Mouse (Mus musculus): ENCODE results near the gene Rad17. TPM values are rescaled to one million over a fixed set of nuclear protein-coding genes. Genes with fewer than 3 reads are reported as not detected.

The Rad17 gene
- 11.4 and 12.5 TPM in 2 replicates for polyA plus RNA-seq (2015; fragmentation: Nextera tagmentation; extraction: Ambion mirVana)

DNA sequence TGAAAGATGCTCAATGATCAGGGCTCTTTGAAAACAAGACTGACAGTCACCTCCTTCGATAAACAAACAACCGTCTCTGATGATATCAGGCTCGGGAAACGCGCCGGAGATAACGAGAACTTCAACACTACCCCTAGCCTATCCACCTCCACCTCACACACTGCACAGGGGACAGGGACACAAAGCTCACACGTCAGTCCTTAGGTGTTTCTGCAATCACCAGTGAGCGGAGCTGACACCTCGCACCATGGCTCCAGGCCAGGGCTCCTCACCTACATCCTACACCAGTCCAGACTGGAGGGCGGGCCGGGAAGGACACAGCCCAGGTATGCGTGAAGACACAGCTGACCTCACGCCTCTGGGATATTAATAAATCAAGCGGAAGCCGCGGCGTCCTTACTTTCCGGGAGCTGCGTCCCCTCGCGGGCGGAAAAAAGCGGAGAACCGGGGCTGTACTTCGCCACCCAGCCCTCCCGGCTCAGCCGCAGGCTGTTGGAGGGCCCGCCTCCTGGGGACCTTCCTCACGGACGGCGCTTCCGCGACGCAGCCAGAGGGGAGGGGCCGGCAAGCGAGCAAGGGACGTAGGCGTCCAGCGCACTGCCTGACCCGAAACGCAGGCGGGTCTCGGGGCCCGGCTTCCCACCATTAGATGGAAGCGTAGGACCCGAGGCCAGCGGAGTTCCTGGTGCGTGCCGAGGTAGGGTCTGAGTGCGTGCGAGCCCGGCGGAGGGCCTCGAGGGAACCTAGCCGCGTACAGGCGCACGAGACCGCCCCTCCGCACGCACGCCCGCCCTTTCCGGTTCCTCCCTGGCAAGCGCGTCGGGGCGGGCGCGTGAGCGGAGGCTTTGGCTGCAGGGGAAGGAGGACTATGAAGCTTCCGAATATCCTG, at the start of gene Rad17, which contains the start of gene Ak6:
Rad17 (minus strand) TSS at position 502 of the 889 bp plus-strand sequence.
Ak6 (plus strand) TSS at position 430 of the 889 bp plus-strand sequence.
- Histone ChIP-seq H3K9me3 (replicated peaks; ENCODE audit: control insufficient read depth, low read length) (no peaks in the 10 kb centered on the region), H3K36me3 (ENCODE audit: control insufficient read depth, insufficient read depth) (peaks cover 7% of the 10 kb centered on the region; the same call in 1 of the 2 replicates), H3K27me3 (ENCODE audit: control insufficient read depth, insufficient read depth, low read depth, low read length) (no peaks in the 10 kb centered on the region), H3K4me1 (ENCODE audit: control insufficient read depth, low read depth, low read length) (peaks cover 7% of the 10 kb centered on the region), H3K9ac (ENCODE audit: low read depth, low read length) (peak within 1 kb of the TSS; percentile 83), H3K27ac (ENCODE audit: low read length) (peak within 1 kb of the TSS; percentile 94), H3K4me3 (ENCODE audit: low read depth, low read length) (peak within 1 kb of the TSS; percentile 99), H3K4me2 (ENCODE audit: low read depth, low read length) (peak within 1 kb of the TSS; percentile 89)
- peak; percentile 97 for ATAC-seq (ENCODE audit: low read depth)
- WGBS (ENCODE audit: insufficient replicate concordance), result under 1% methylated on average over 71 of the region's 73 CpGs

DNA sequence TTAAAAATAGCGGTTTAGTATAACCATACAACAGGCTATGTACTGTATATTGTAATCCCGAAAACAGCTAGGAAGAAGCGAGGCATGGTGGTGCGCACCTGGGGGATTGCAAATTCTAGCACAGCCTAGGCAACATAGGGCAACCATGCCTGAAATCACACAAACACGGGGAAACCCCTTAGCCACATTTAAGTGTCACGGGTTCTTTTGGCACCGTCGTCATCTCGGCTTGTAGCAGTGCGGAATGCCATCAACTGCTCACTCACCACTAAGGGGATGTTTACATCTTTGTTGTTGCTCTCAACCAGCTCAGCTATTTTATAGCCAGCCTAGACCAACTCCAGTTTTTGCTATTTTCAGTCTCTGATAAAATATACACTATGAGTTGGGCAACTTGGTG, 48.0 kb upstream of the Rad17 start:
- WGBS (ENCODE audit: insufficient replicate concordance), result 87% methylated on average over 10 of the region's 10 CpGs
- no peaks in the 10 kb centered on the region for H3K27me3 ChIP-seq (ENCODE audit: control insufficient read depth, insufficient read depth, low read depth, low read length)
- no peaks in the 10 kb centered on the region for H3K9me3 ChIP-seq (replicated peaks; ENCODE audit: control insufficient read depth, low read length)
- H3K4me1 ChIP-seq (ENCODE audit: control insufficient read depth, low read depth, low read length), result no peaks in the 10 kb centered on the region
- H3K4me2 ChIP-seq (ENCODE audit: low read depth, low read length), result no peak overlapping the region
- H3K36me3 ChIP-seq (ENCODE audit: control insufficient read depth, insufficient read depth), result peaks cover 18% of the 10 kb centered on the region
- no peak overlapping the region for H3K9ac ChIP-seq (ENCODE audit: low read depth, low read length)
- no peak for ATAC-seq (ENCODE audit: low read depth)
- no peak overlapping the region for H3K27ac ChIP-seq (ENCODE audit: low read length)
- H3K4me3 ChIP-seq (ENCODE audit: low read depth, low read length), result no peak overlapping the region

DNA sequence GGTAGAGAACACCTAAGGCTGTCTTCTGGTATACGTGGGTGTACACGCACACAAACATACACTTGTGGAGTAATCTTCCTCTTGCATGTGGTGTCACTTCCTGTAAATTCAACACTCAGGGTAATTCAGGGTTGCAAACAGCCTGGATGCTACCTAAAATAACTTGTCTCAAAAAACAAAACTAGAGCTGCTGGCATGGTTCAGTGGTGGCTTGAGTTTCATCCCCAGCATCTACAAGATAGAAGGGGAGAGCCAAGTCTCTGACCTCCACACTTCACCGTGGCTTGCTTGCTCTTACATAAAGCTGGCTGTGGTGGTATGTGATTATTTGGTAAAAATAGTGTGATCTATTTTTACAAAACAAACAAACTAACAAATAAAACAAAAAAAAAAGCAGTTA, 46.7 kb upstream of the Rad17 start:
- H3K9ac ChIP-seq (ENCODE audit: low read depth, low read length), result no peak overlapping the region
- no peaks in the 10 kb centered on the region for H3K27me3 ChIP-seq (ENCODE audit: control insufficient read depth, insufficient read depth, low read depth, low read length)
- no peaks in the 10 kb centered on the region for H3K9me3 ChIP-seq (replicated peaks; ENCODE audit: control insufficient read depth, low read length)
- H3K27ac ChIP-seq (ENCODE audit: low read length), result no peak overlapping the region
- H3K4me2 ChIP-seq (ENCODE audit: low read depth, low read length), result no peak overlapping the region
- H3K36me3 ChIP-seq (ENCODE audit: control insufficient read depth, insufficient read depth), result peaks cover 7% of the 10 kb centered on the region; the same call in 1 of the 2 replicates
- no peak overlapping the region for H3K4me3 ChIP-seq (ENCODE audit: low read depth, low read length)
- no peak for ATAC-seq (ENCODE audit: low read depth)
- H3K4me1 ChIP-seq (ENCODE audit: control insufficient read depth, low read depth, low read length), result no peaks in the 10 kb centered on the region
- 68% methylated on average over 3 of the region's 3 CpGs for WGBS (ENCODE audit: insufficient replicate concordance)

DNA sequence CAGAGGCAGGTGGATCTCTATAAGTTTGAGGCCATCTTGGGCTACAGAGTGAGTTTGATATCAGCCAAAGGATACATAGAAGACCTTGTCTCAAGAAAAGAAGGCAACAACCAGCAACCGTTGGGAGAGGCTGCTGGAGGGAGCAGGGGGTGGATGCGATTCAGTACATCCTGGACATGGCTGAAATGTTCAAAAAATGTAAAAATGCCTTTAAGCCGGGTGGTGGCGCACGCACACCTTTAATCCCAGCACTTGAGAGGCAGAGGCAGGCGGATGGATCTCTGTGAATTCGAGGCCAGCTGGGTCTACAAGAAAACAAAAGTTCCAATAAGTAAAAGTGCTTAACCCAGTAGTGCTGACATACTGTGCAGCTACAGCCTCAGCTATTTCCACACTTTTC, 36.7 kb upstream of the Rad17 start:
- H3K4me1 ChIP-seq (ENCODE audit: control insufficient read depth, low read depth, low read length), result no peaks in the 10 kb centered on the region
- H3K4me3 ChIP-seq (ENCODE audit: low read depth, low read length), result no peak overlapping the region
- no peak for ATAC-seq (ENCODE audit: low read depth)
- H3K27me3 ChIP-seq (ENCODE audit: control insufficient read depth, insufficient read depth, low read depth, low read length), result no peaks in the 10 kb centered on the region
- 59% methylated on average over 7 of the region's 7 CpGs for WGBS (ENCODE audit: insufficient replicate concordance)
- H3K9ac ChIP-seq (ENCODE audit: low read depth, low read length), result no peak overlapping the region
- H3K27ac ChIP-seq (ENCODE audit: low read length), result no peak overlapping the region
- H3K4me2 ChIP-seq (ENCODE audit: low read depth, low read length), result no peak overlapping the region
- H3K9me3 ChIP-seq (replicated peaks; ENCODE audit: control insufficient read depth, low read length), result no peaks in the 10 kb centered on the region
- H3K36me3 ChIP-seq (ENCODE audit: control insufficient read depth, insufficient read depth), result no peaks in the 10 kb centered on the region

DNA sequence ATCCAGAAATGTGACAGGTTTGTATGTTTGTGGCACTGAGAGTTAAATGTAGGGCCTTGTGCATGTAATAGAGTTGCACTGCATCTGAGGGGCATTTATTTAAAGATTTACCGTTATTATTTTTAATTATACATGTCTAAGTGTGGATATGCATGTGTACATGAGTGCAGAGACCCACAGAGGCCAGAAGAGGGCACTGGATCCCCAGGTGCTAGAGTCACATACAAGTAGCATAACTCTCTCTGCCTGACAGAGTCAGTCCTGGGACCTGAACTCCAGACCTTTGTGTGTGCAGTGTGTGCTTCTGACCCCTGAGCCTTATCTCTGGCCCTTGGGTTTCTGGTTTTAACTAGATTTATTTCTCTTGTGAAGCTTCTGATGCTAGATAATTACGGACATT, 33.5 kb upstream of the Rad17 start:
- Histone ChIP-seq H3K27me3 (ENCODE audit: control insufficient read depth, insufficient read depth, low read depth, low read length) (no peaks in the 10 kb centered on the region), H3K4me2 (ENCODE audit: low read depth, low read length) (no peak overlapping the region), H3K9me3 (replicated peaks; ENCODE audit: control insufficient read depth, low read length) (no peaks in the 10 kb centered on the region), H3K9ac (ENCODE audit: low read depth, low read length) (no peak overlapping the region), H3K4me3 (ENCODE audit: low read depth, low read length) (no peak overlapping the region), H3K27ac (ENCODE audit: low read length) (no peak overlapping the region), H3K4me1 (ENCODE audit: control insufficient read depth, low read depth, low read length) (no peaks in the 10 kb centered on the region), H3K36me3 (ENCODE audit: control insufficient read depth, insufficient read depth) (no peaks in the 10 kb centered on the region)
- 54% methylated on average over 2 of the region's 2 CpGs for WGBS (ENCODE audit: insufficient replicate concordance)
- ATAC-seq (ENCODE audit: low read depth), result no peak

DNA sequence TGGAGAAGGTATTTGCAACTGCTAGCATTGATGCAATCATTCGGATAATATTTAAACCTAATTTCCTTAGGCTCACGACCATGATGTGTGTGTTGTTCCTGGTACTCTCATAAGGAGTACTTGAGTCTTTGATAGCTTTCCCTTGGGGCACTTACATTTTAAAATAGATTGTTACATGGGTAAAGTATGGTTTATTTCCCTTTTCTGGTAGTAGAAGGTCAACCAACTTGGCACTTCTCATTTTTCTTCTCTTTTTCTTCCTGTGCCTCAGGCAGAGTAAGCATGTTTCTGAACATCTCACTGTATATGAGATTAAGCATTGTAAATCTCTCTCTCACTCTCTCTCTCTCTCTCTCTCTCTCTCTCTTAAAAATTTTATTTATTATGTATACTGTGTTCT, 32.0 kb upstream of the Rad17 start:
- no peak overlapping the region for H3K4me2 ChIP-seq (ENCODE audit: low read depth, low read length)
- 42% methylated on average over 2 of the region's 2 CpGs for WGBS (ENCODE audit: insufficient replicate concordance)
- H3K36me3 ChIP-seq (ENCODE audit: control insufficient read depth, insufficient read depth), result no peaks in the 10 kb centered on the region
- H3K4me3 ChIP-seq (ENCODE audit: low read depth, low read length), result no peak overlapping the region
- H3K9me3 ChIP-seq (replicated peaks; ENCODE audit: control insufficient read depth, low read length), result no peaks in the 10 kb centered on the region
- H3K27ac ChIP-seq (ENCODE audit: low read length), result no peak overlapping the region
- no peak overlapping the region for H3K9ac ChIP-seq (ENCODE audit: low read depth, low read length)
- no peaks in the 10 kb centered on the region for H3K4me1 ChIP-seq (ENCODE audit: control insufficient read depth, low read depth, low read length)
- no peak for ATAC-seq (ENCODE audit: low read depth)
- no peaks in the 10 kb centered on the region for H3K27me3 ChIP-seq (ENCODE audit: control insufficient read depth, insufficient read depth, low read depth, low read length)

DNA sequence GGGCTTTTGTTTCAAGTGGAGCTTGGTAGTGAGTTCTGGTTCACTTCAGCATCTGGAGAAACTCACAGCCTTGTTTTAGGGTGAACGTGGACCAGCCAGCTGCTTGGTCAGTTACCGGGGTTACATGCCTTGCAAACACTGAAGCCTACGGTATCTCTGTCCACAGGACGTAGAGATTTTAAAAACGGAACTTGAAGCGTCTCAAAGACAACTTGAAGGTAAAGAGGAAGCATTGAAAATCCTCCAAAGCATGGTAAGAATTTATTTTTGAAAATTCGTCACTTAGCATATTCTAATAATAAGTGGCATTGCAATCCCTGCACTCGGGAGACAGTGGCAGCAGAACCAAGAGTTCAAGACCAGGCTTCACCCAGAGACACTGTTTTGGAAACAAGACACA, 30.8 kb upstream of the Rad17 start:
- no peak for ATAC-seq (ENCODE audit: low read depth)
- Histone ChIP-seq H3K9me3 (replicated peaks; ENCODE audit: control insufficient read depth, low read length) (no peaks in the 10 kb centered on the region), H3K4me2 (ENCODE audit: low read depth, low read length) (no peak overlapping the region), H3K27ac (ENCODE audit: low read length) (no peak overlapping the region), H3K4me3 (ENCODE audit: low read depth, low read length) (no peak overlapping the region), H3K27me3 (ENCODE audit: control insufficient read depth, insufficient read depth, low read depth, low read length) (no peaks in the 10 kb centered on the region), H3K36me3 (ENCODE audit: control insufficient read depth, insufficient read depth) (no peaks in the 10 kb centered on the region), H3K9ac (ENCODE audit: low read depth, low read length) (no peak overlapping the region), H3K4me1 (ENCODE audit: control insufficient read depth, low read depth, low read length) (no peaks in the 10 kb centered on the region)
- 64% methylated on average over 8 of the region's 8 CpGs for WGBS (ENCODE audit: insufficient replicate concordance)

DNA sequence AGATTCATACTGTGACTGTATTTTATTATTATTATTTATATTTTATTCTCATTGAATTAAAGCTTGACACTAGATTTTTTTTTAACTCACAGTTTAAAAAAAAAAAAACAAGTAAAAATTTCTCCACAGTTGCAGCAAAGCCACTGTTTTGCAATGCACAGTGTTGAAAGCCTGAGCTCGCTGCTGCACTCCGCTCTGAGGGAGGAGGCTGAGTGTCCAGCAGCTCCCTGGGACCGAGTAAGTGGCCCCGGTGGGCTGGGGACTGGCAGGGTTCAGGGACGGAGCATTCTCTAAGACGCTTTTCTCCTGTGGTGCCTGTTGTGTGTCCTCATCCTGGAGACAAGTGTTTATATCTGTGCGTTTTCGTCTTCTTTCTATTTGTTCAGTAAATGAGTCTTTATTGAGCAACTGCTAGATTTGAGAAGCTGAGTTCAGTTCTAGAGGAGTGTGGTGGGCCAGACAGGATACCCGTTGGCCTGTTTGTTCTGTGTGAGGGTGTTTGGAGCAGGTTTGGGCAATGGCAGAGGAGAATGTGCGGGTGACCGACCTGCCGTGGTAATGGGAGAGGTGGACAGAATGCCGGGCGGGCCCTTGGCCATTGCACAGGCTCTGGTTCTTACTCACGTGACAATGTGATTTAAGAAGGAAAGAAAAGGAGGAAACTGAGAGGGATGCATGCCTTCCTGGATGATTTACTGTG, 25.2 kb upstream of the Rad17 start:
- WGBS (ENCODE audit: insufficient replicate concordance), result 66% methylated on average over 15 of the region's 15 CpGs
- peak overlapping the region; percentile 32 for H3K4me3 ChIP-seq (ENCODE audit: low read depth, low read length)
- peak overlapping the region; percentile 21; the same call in 1 of the 2 replicates for H3K4me2 ChIP-seq (ENCODE audit: low read depth, low read length)
- peak overlapping the region; percentile 21; the same call in 1 of the 2 replicates for H3K9ac ChIP-seq (ENCODE audit: low read depth, low read length)
- H3K27ac ChIP-seq (ENCODE audit: low read length), result peak overlapping the region; percentile 62
- 0 out of 2 replicates have a peak, but pooled peaks cover 2% of the 10 kb centered on the region for H3K9me3 ChIP-seq (replicated peaks; ENCODE audit: control insufficient read depth, low read length)
- no peaks in the 10 kb centered on the region for H3K36me3 ChIP-seq (ENCODE audit: control insufficient read depth, insufficient read depth)
- H3K27me3 ChIP-seq (ENCODE audit: control insufficient read depth, insufficient read depth, low read depth, low read length), result no peaks in the 10 kb centered on the region
- peak; percentile 52; the same call in 1 of the 2 replicates for ATAC-seq (ENCODE audit: low read depth)
- H3K4me1 ChIP-seq (ENCODE audit: control insufficient read depth, low read depth, low read length), result 0 out of 2 replicates have a peak, but pooled peaks cover under 1% of the 10 kb centered on the region
